Mouse (Mus musculus): ENCODE results near the gene Gjb2.

- no peak for TF ChIP-seq CTCF (IDR thresholded peaks at IDR 0.05; ENCODE audit: low read depth)
- no peak for TF ChIP-seq EP300 (optimal IDR thresholded peaks at IDR 0.05)
Observed at GRCm38 (mm10) chr14:57057204-57057562, 47.3 kb downstream of the Gjb2 start.

Measured in stomach, postnatal 0 days (tissue).